8 mouse cellular contexts compared by ENCODE assay signal in the genomic region with DNA sequence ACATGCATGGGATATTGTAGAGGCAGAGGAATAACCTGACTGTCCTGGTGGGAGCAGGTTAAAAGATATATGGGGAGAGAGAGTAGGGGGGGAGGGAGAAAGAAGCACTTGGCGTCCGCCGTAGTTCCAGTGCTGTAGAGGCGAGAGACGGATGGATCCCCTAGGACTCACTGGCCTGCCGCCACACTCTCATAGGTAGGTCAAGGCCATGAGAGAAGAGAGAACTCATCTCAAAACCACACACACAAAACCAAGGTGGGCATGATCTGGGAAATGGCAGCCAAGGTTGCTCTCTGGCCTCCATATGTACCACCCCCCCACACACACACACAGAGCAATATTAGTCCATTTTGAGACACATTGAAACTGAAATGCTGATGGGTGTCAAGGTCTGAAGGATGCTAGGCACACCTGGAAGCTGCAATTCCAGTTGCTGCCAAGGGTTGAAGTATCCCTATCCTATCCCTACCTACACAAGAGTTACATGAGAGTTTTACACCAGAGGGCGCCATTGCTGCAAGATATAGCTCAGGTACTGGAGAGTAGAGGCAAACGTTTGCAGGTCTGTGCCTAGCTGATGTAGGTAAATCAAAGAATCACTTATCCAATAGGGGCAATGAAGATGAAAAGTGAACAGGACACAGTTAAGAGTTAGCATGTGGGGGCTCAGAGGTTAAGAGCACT. TPM values are rescaled to one million over a fixed set of nuclear protein-coding genes. Genes with fewer than 3 reads are reported as not detected.
DNase-seq lines count a peak whose midpoint lies in the region; ATAC-seq and TF ChIP-seq lines count a peak whose summit lies in the region.

No protein-coding gene starts in this region.

- TF ChIP-seq CTCF in intestine, postnatal 0 days (IDR thresholded peaks at IDR 0.05; ENCODE audit: low read depth), result peak; percentile 88

- H3K4me3 ChIP-seq in forebrain, embryonic 16.5 days (replicated peaks; ENCODE audit: low read length), result no peak overlapping the region; the same call in 1 of the 2 replicates
- no peak overlapping the region for H3K4me3 ChIP-seq in intestine, postnatal 0 days (ENCODE audit: low read depth, low read length)
- no peak overlapping the region for H3K4me3 ChIP-seq in limb, embryonic 14.5 days (replicated peaks; ENCODE audit: low read length)

- no peak for ATAC-seq in frontal cortex, adult (ENCODE audit: low TSS enrichment)
- ATAC-seq in forebrain, embryonic 16.5 days, result no peak
- ATAC-seq in intestine, postnatal 0 days, result 0 out of 2 replicates have a peak, but pooled peaks have one; percentile 10
- no peak for ATAC-seq in limb, embryonic 14.5 days (ENCODE audit: low FRiP score, low read depth)
- 0 out of 2 replicates have a peak, but pooled peaks have one; percentile 11 for ATAC-seq in monocyte, adult 5-6 weeks (replicated peaks; ENCODE audit: insufficient number of reproducible peaks, low FRiP score, low TSS enrichment, poor library complexity, severe bottlenecking)

- no peak for TF ChIP-seq POLR2A in limb, embryonic 14.5 days (IDR thresholded peaks at IDR 0.05; ENCODE audit: borderline replicate concordance, extremely low read depth, insufficient read depth, insufficient read length)

- H3K9me3 ChIP-seq in forebrain, embryonic 16.5 days (ENCODE audit: control insufficient read depth, low read length), result no peaks in the 10 kb centered on the region
- H3K9me3 ChIP-seq in intestine, postnatal 0 days (ENCODE audit: control insufficient read depth), result no peaks in the 10 kb centered on the region
- H3K9me3 ChIP-seq in limb, embryonic 14.5 days (ENCODE audit: control insufficient read depth, low read length), result no peaks in the 10 kb centered on the region

- peaks cover 27% of the 10 kb centered on the region for H3K4me1 ChIP-seq in forebrain, embryonic 16.5 days (replicated peaks; ENCODE audit: control insufficient read depth, insufficient read depth, low read length)
- peaks cover 4% of the 10 kb centered on the region; the same call in 1 of the 2 replicates for H3K4me1 ChIP-seq in intestine, postnatal 0 days (replicated peaks; ENCODE audit: control insufficient read depth, insufficient read depth, low read length)
- peaks cover 14% of the 10 kb centered on the region for H3K4me1 ChIP-seq in limb, embryonic 14.5 days (ENCODE audit: control insufficient read depth, insufficient read depth, low read length)

- H3K9ac ChIP-seq in forebrain, embryonic 16.5 days (replicated peaks; ENCODE audit: low read depth, low read length), result peak overlapping the region; percentile 58; the same call in 1 of the 2 replicates
- no peak overlapping the region for H3K9ac ChIP-seq in intestine, postnatal 0 days (ENCODE audit: low read depth, low read length)
- H3K9ac ChIP-seq in limb, embryonic 14.5 days (ENCODE audit: low read depth, low read length, severe bottlenecking), result no peak overlapping the region

- peak overlapping the region; percentile 60 for H3K4me2 ChIP-seq in forebrain, embryonic 16.5 days (ENCODE audit: low read length)
- H3K4me2 ChIP-seq in intestine, postnatal 0 days (replicated peaks; ENCODE audit: low read depth), result peak overlapping the region; percentile 55; the same call in 1 of the 2 replicates
- H3K4me2 ChIP-seq in limb, embryonic 14.5 days (replicated peaks; ENCODE audit: low read depth, low read length, severe bottlenecking), result peak overlapping the region; percentile 48

- peak; percentile 61 to 67 for DNase-seq in frontal cortex, postnatal 10 days (ENCODE audit: low spot score in 2 of 2)
- DNase-seq in c-Kit-positive CD71-negative TER-119-negative erythroid progenitor cells, embryonic 14.5 days (ENCODE audit: low read depth), result peak; percentile 89
- DNase-seq in limb, embryonic 14.5 days (ENCODE audit: low spot score), result peak; percentile 68
- DNase-seq in thymus, postnatal 10 days (ENCODE audit: low spot score in 2 of 2), result peak; percentile 65 to 79

- H3K27ac ChIP-seq in forebrain, embryonic 16.5 days (ENCODE audit: low read length), result peak overlapping the region; percentile 99
- H3K27ac ChIP-seq in intestine, postnatal 0 days (ENCODE audit: low read depth, low read length), result no peak overlapping the region
- H3K27ac ChIP-seq in limb, embryonic 14.5 days (replicated peaks; ENCODE audit: low read depth, low read length), result peak overlapping the region; percentile 96

- WGBS in forebrain, embryonic 16.5 days, result 73% methylated on average over 8 of the region's 8 CpGs
- WGBS in intestine, postnatal 0 days, result 73% methylated on average over 8 of the region's 8 CpGs
- 70% methylated on average over 8 of the region's 8 CpGs for WGBS in limb, embryonic 14.5 days

- H3K27me3 ChIP-seq in forebrain, embryonic 16.5 days (replicated peaks; ENCODE audit: control insufficient read depth, insufficient read depth, low read length), result no peaks in the 10 kb centered on the region
- H3K27me3 ChIP-seq in intestine, postnatal 0 days (replicated peaks; ENCODE audit: control insufficient read depth, insufficient read depth, low read length), result no peaks in the 10 kb centered on the region
- no peaks in the 10 kb centered on the region for H3K27me3 ChIP-seq in limb, embryonic 14.5 days (ENCODE audit: control insufficient read depth, insufficient read depth, low read length)

- peaks cover 3% of the 10 kb centered on the region; the same call in 1 of the 2 replicates for H3K36me3 ChIP-seq in forebrain, embryonic 16.5 days (ENCODE audit: control insufficient read depth, insufficient read depth)
- peaks cover 8% of the 10 kb centered on the region for H3K36me3 ChIP-seq in intestine, postnatal 0 days (ENCODE audit: control insufficient read depth, insufficient read depth)
- H3K36me3 ChIP-seq in limb, embryonic 14.5 days (ENCODE audit: control insufficient read depth, insufficient read depth, low read length), result peaks cover 12% of the 10 kb centered on the region

RNA-seq across cellular contexts. Expression of gene Prrc2a, which starts 1.8 kb away (rescaled TPM):
- polyA plus RNA-seq in forebrain, embryonic 16.5 days (2015; fragmentation: Nextera tagmentation; extraction: Ambion mirVana), result 156 and 195 TPM in 2 replicates
- 40.0 and 54.1 TPM in 2 replicates for polyA plus RNA-seq in intestine, postnatal 0 days (2015; fragmentation: Nextera tagmentation; extraction: Ambion mirVana)
- polyA plus RNA-seq in limb, embryonic 14.5 days (2012; rRNA removed), result 404 and 512 TPM in 2 replicates
- 192 and 196 TPM in 2 replicates for polyA plus RNA-seq in limb, embryonic 14.5 days (2014; fragmentation: Nextera tagmentation; extraction: Ambion mirVana)
- 21.3 to 57.6 TPM (median 32.1 TPM) in 3 replicates for total RNA-seq in monocyte, adult 5-6 weeks (2017)

RNA-seq across cellular contexts. Expression of gene Aif1, which starts 9.4 kb away (rescaled TPM):
- polyA plus RNA-seq in forebrain, embryonic 16.5 days (2015; fragmentation: Nextera tagmentation; extraction: Ambion mirVana), result 5.9 and 8.0 TPM in 2 replicates
- polyA plus RNA-seq in intestine, postnatal 0 days (2015; fragmentation: Nextera tagmentation; extraction: Ambion mirVana), result 23.1 and 25.4 TPM in 2 replicates
- polyA plus RNA-seq in limb, embryonic 14.5 days (2012; rRNA removed), result 4.0 and 4.8 TPM in 2 replicates
- 13.1 and 15.7 TPM in 2 replicates for polyA plus RNA-seq in limb, embryonic 14.5 days (2014; fragmentation: Nextera tagmentation; extraction: Ambion mirVana)
- 20.7 to 64.8 TPM (median 31.9 TPM) in 3 replicates for total RNA-seq in monocyte, adult 5-6 weeks (2017)

RNA-seq across cellular contexts. Expression of gene Lst1, which starts 21.7 kb away (rescaled TPM):
- polyA plus RNA-seq in forebrain, embryonic 16.5 days (2015; fragmentation: Nextera tagmentation; extraction: Ambion mirVana), result 4.5 and 4.9 TPM in 2 replicates
- 11.3 and 12.9 TPM in 2 replicates for polyA plus RNA-seq in intestine, postnatal 0 days (2015; fragmentation: Nextera tagmentation; extraction: Ambion mirVana)
- polyA plus RNA-seq in limb, embryonic 14.5 days (2012; rRNA removed), result 21.8 and 24.4 TPM in 2 replicates
- 23.2 and 29.2 TPM in 2 replicates for polyA plus RNA-seq in limb, embryonic 14.5 days (2014; fragmentation: Nextera tagmentation; extraction: Ambion mirVana)
- 763 to 1,006 TPM (median 964 TPM) in 3 replicates for total RNA-seq in monocyte, adult 5-6 weeks (2017)

RNA-seq across cellular contexts. Expression of gene Ltb, which starts 27.7 kb away (rescaled TPM):
- 0.24 TPM in 1 of 2 replicates, not detected in the other for polyA plus RNA-seq in forebrain, embryonic 16.5 days (2015; fragmentation: Nextera tagmentation; extraction: Ambion mirVana)
- polyA plus RNA-seq in intestine, postnatal 0 days (2015; fragmentation: Nextera tagmentation; extraction: Ambion mirVana), result 1.7 and 2.4 TPM in 2 replicates
- polyA plus RNA-seq in limb, embryonic 14.5 days (2012; rRNA removed), result 1.7 and 3.0 TPM in 2 replicates
- 1.1 and 1.4 TPM in 2 replicates for polyA plus RNA-seq in limb, embryonic 14.5 days (2014; fragmentation: Nextera tagmentation; extraction: Ambion mirVana)
- total RNA-seq in monocyte, adult 5-6 weeks (2017), result 38.1 to 48.1 TPM (median 38.4 TPM) in 3 replicates

RNA-seq across cellular contexts. Expression of gene Bag6, which starts 31.5 kb away (rescaled TPM):
- 85.4 and 86.7 TPM in 2 replicates for polyA plus RNA-seq in forebrain, embryonic 16.5 days (2015; fragmentation: Nextera tagmentation; extraction: Ambion mirVana)
- 37.4 and 46.0 TPM in 2 replicates for polyA plus RNA-seq in intestine, postnatal 0 days (2015; fragmentation: Nextera tagmentation; extraction: Ambion mirVana)
- 265 and 361 TPM in 2 replicates for polyA plus RNA-seq in limb, embryonic 14.5 days (2012; rRNA removed)
- 76.2 and 82.8 TPM in 2 replicates for polyA plus RNA-seq in limb, embryonic 14.5 days (2014; fragmentation: Nextera tagmentation; extraction: Ambion mirVana)
- total RNA-seq in monocyte, adult 5-6 weeks (2017), result 72.4 to 192 TPM (median 104 TPM) in 3 replicates

Comparison
In these comparisons a context has a peak if more than half of its experiments do, and no peak if none do; other contexts are left out.
1. ATAC-seq: peak in intestine, postnatal 0 days (single experiment) and monocyte, adult 5-6 weeks (single experiment); none in frontal cortex, adult (single experiment), forebrain, embryonic 16.5 days (single experiment) and limb, embryonic 14.5 days (single experiment).
2. Peak in every context shown above with its lines, with median percentiles within 50 percentile points of each other: DNase-seq and H3K4me2 ChIP-seq.